Mouse (Mus musculus) liver, postnatal 0 days (tissue): ENCODE data around the gene Atp5c1. TPM values are rescaled to one million over a fixed set of nuclear protein-coding genes. Genes with fewer than 3 reads are reported as not detected.

ENCODE experiments used
- ATAC-seq: fragments of 200-750 bp; cut with Nextera tagmentation; 2 replicates; pipeline ENCODE4 v1.8.0; 2017; ENCODE audit warnings: mild to moderate bottlenecking, moderate library complexity
- DNase-seq: peaks from one replicate; pipeline ENCODE4 v3.0.0-alpha.2; 2016
- H3K27ac ChIP-seq: fragments of 300-500 bp; sonication (generic); 2 replicates; pipeline ENCODE4 v1.5.1; 2014; ENCODE audit warnings: antibody characterized with exemption, moderate library complexity, mild to moderate bottlenecking, low read depth
- H3K27me3 ChIP-seq: fragments of 300-500 bp; sonication (generic); 2 replicates; pipeline ENCODE4 v1.6.1; 2014; ENCODE audit warnings: low read length, control low read depth, mixed read lengths; ENCODE audit not compliant: insufficient read depth
- H3K36me3 ChIP-seq: fragments of 300-500 bp; sonication (generic); replicated peaks from 2 replicates; pipeline ENCODE4 v1.6.1; 2014; ENCODE audit warnings: mild to moderate bottlenecking, control low read depth, low read length, moderate library complexity, mixed read lengths; ENCODE audit not compliant: insufficient read depth
- H3K4me1 ChIP-seq: fragments of 300-500 bp; sonication (generic); 2 replicates; pipeline ENCODE4 v1.6.1; 2014; ENCODE audit warnings: antibody characterized with exemption, mild to moderate bottlenecking, control low read depth; ENCODE audit not compliant: insufficient read depth
- H3K4me2 ChIP-seq: fragments of 300-500 bp; sonication (generic); 2 replicates; pipeline ENCODE4 v1.6.1; 2014; ENCODE audit warnings: low read depth, mild to moderate bottlenecking, low read length, moderate library complexity, mixed read lengths
- H3K4me3 ChIP-seq: fragments of 300-500 bp; sonication (generic); 2 replicates; pipeline ENCODE4 v1.5.1; 2014; ENCODE audit warnings: low read depth, low read length
- H3K9ac ChIP-seq: fragments of 300-500 bp; sonication (generic); replicated peaks from 2 replicates; pipeline ENCODE4 v1.6.1; 2014; ENCODE audit warnings: mild to moderate bottlenecking, moderate library complexity
- H3K9me3 ChIP-seq: fragments of 300-500 bp; sonication (generic); 2 replicates; pipeline ENCODE4 v1.6.1; 2016; ENCODE audit warnings: mild to moderate bottlenecking, control low read depth, low read length, mixed read lengths
- CTCF ChIP-seq: sonication (generic); IDR thresholded peaks from 2 replicates; pipeline ENCODE4 v1.5.1; 2016; ENCODE audit warnings: antibody characterized with exemption, low read depth
- EP300 ChIP-seq: IDR thresholded peaks from 2 replicates; pipeline ENCODE4 v1.6.1; 2016; ENCODE audit warnings: antibody characterized with exemption, low read depth, mild to moderate bottlenecking
- WGBS: fragments of 180-500 bp; shearing (Covaris S2); extraction: QIAGEN DNeasy Blood & Tissue Kit; methylation state at CpG from one replicate; pipeline ENCODE4 v1.1.7; 2014; ENCODE audit not compliant: insufficient replicate concordance; 5-methylcytosine and 5-hydroxymethylcytosine counted together
- polyA plus RNA-seq: library from polyadenylated mRNA; unstranded; fragments of >200 nt; fragmentation: Nextera tagmentation; extraction: Ambion mirVana; gene quantifications from 2 replicates; pipeline ENCODE4 v1.2.1, GENCODE M21; 2015

The Atp5c1 gene
- polyA plus RNA-seq, 1 experiment from 2014 or later, result 439 TPM

DNA sequence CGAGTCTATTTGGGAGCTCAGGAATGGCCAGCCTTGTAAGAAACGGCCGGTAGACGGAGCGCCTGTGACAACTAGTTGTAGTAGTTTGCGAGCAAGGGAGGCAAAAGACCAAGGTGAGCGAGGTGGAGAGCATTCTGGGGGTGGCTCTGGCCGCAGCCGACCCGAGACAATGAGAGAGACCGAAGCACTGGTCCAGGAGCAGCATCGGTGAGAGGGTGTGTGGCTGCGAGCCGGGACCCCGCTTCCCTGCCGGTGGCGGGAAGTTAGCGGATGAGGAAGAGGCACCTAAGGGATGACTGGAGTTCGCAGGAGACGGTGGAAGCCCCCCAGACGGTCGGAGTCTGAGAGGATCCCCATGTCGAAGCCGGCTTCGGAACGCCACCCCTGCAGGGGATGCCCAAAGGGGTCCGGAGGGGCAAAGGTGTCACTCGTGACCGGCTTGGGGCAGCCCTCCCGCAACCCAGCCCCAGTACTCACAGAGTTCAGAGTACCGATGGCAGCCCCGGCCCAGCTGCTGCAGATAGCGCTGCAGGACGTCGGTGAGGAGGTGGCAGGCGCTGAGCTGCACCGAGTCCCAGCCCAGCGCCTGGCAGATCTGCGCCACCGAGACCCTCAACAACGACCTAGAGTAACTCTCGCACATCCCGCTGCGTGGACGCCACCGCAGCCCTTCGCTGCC lies 32.4 kb downstream of the Atp5c1 start:
- WGBS, result under 1% methylated on average over 44 of the region's 47 CpGs
- no peaks in the 10 kb centered on the region for H3K36me3 ChIP-seq
- peak overlapping the region; percentile 25; the same call in 1 of the 2 replicates for H3K27ac ChIP-seq

DNA sequence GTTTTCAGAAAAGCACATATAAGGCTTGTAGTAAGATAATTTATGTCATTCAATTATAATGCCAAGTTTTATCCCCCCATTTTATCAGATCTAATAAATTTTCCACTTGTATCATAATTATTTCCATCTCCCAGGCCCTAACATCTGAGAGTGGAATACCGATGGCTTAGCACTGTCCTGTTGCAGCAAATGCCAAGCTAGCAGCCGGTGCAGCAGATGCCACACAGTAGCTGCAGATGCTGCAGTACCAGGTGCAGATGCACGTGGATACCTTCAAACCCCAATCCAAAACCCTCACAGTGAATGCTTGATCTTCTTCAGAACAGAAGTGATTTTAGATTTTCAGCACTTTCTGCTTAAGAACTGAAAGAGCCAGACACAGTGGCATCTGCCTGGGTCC lies 45.3 kb downstream of the Atp5c1 start:
- no peak overlapping the region for H3K9ac ChIP-seq
- H3K4me3 ChIP-seq, result no peak overlapping the region
- TF ChIP-seq EP300 (no peak), CTCF (no peak)
- 0 out of 2 replicates have a peak, but pooled peaks cover 3% of the 10 kb centered on the region for H3K4me1 ChIP-seq
- H3K36me3 ChIP-seq, result 0 out of 2 replicates have a peak, but pooled peaks cover under 1% of the 10 kb centered on the region
- ATAC-seq (no peak), DNase-seq (no peak)
- H3K27me3 ChIP-seq, result no peaks in the 10 kb centered on the region
- H3K9me3 ChIP-seq, result no peaks in the 10 kb centered on the region
- H3K4me2 ChIP-seq, result no peak overlapping the region
- no peak overlapping the region for H3K27ac ChIP-seq
- 79% methylated on average over 3 of the region's 3 CpGs for WGBS

More for the DNA sequence above, 32.4 kb downstream of the Atp5c1 start:
- no peak for TF ChIP-seq EP300
- TF ChIP-seq CTCF, result 0 out of 2 replicates have a peak, but pooled peaks have one; percentile 26
- Histone ChIP-seq H3K27me3 (no peaks in the 10 kb centered on the region), H3K9ac (peak overlapping the region; percentile 85), H3K9me3 (no peaks in the 10 kb centered on the region), H3K4me3 (peak overlapping the region; percentile 90), H3K4me2 (peak overlapping the region; percentile 83), H3K4me1 (peaks cover 11% of the 10 kb centered on the region; the same call in 1 of the 2 replicates)
- DNase-seq (peak; percentile 42), ATAC-seq (peak; percentile 40)

DNA sequence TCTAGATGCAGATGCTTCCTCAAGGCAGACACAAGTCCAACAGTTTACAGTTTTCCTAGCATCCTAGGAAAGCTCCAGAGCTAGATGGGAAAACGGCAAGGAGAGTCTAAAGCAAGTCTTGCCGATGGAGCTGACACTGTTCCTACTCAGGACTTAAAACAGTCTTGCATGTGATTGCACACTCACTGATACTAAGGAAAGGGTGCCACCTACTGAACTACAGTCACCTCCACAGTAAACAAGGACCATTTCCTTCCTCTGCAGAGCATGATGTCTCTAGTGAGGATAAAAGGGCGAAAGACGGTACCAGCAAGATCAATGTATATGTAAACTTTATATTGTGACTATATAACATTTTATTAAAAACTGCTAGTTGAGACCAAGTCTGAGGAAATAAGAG lies 46.6 kb downstream of the Atp5c1 start:
- Histone ChIP-seq H3K36me3 (no peaks in the 10 kb centered on the region), H3K9me3 (no peaks in the 10 kb centered on the region), H3K9ac (no peak overlapping the region), H3K27me3 (no peaks in the 10 kb centered on the region), H3K4me3 (no peak overlapping the region), H3K27ac (no peak overlapping the region), H3K4me1 (0 out of 2 replicates have a peak, but pooled peaks cover 3% of the 10 kb centered on the region), H3K4me2 (no peak overlapping the region)
- DNase-seq (no peak), ATAC-seq (no peak)
- 52% methylated on average over 4 of the region's 4 CpGs for WGBS
- peak; percentile 38 for TF ChIP-seq CTCF
- no peak for TF ChIP-seq EP300

DNA sequence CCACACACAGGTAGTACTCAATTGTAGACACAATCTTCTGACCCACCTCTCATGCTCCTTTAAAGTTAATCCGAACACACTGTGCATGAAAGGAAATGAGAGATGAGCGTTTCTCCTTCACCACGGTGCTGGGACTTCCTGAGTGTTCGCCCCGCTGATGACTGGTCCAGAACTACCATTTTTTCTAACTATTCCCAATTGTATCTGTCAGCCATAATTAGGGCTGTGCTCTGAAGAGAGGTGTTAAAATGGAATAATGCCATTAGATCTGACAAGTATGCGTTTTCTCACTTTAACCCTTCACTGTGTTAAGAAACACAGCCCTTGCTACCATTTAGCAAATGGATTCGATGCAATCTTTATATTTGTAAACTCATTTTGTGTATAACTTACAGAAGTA lies 50.6 kb downstream of the Atp5c1 start:
- ATAC-seq (no peak), DNase-seq (no peak)
- 0 out of 2 replicates have a peak, but pooled peaks cover 3% of the 10 kb centered on the region for H3K4me1 ChIP-seq
- H3K4me2 ChIP-seq, result no peak overlapping the region
- no peaks in the 10 kb centered on the region for H3K36me3 ChIP-seq
- no peak overlapping the region for H3K9ac ChIP-seq
- no peak overlapping the region for H3K4me3 ChIP-seq
- TF ChIP-seq CTCF, result no peak
- TF ChIP-seq EP300, result no peak
- H3K27ac ChIP-seq, result no peak overlapping the region
- H3K27me3 ChIP-seq, result no peaks in the 10 kb centered on the region
- H3K9me3 ChIP-seq, result no peaks in the 10 kb centered on the region
- WGBS, result 80% methylated on average over 7 of the region's 7 CpGs

DNA sequence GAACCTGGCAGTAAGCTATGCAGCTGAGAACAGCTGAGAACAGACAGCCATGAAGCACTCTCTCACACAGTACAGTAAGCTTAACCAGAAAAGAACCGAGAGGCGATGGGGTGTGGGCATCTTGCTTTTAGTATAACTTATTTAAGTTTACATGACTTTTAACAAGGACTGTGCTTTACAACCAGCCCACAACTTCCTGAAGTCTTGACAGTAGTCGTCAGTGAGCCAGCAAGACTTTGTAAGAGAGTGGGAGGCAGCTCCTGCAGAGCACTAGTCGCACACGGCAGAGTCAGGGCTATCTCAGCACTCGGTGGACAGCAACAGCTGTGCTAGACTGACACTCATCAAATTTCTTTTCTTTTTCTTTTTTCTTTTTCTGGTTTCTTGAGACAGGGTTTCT lies 56.0 kb downstream of the Atp5c1 start:
- H3K9me3 ChIP-seq, result no peaks in the 10 kb centered on the region
- no peaks in the 10 kb centered on the region for H3K36me3 ChIP-seq
- no peak for TF ChIP-seq EP300
- TF ChIP-seq CTCF, result no peak
- 72% methylated on average over 6 of the region's 6 CpGs for WGBS
- no peak overlapping the region for H3K27ac ChIP-seq
- H3K27me3 ChIP-seq, result no peaks in the 10 kb centered on the region
- H3K4me2 ChIP-seq, result no peak overlapping the region
- H3K4me3 ChIP-seq, result no peak overlapping the region
- no peak overlapping the region for H3K9ac ChIP-seq
- no peaks in the 10 kb centered on the region for H3K4me1 ChIP-seq
- ATAC-seq (no peak), DNase-seq (no peak)

DNA sequence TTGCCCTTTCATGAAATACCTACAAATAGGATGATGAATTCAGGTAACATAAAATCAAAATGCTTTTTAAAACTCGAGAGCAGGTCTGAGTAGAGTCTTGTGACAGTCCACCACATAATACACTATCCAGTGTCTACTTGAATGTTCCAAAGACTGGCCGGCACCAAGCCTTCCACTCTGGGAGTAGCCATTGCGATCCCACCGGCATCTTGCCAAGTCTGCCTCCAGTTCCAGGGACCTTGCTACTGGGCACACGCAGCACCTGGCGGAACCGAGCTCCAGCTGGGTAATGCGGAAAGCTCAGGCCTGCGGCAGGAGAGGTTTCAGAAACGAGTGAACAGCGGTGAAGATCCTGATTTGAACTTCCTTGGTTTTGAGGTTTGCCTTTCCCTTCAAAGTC lies 59.0 kb downstream of the Atp5c1 start:
- Histone ChIP-seq H3K4me2 (no peak overlapping the region), H3K9me3 (no peaks in the 10 kb centered on the region), H3K36me3 (no peaks in the 10 kb centered on the region), H3K27ac (no peak overlapping the region), H3K9ac (no peak overlapping the region), H3K27me3 (no peaks in the 10 kb centered on the region), H3K4me3 (no peak overlapping the region), H3K4me1 (no peaks in the 10 kb centered on the region)
- TF ChIP-seq CTCF (no peak), EP300 (no peak)
- 85% methylated on average over 11 of the region's 11 CpGs for WGBS
- ATAC-seq (no peak), DNase-seq (no peak)
